Mouse (Mus musculus) limb, embryonic 14.5 days (tissue): Measurements from ENCODE around the gene Car5b. TPM values are rescaled to one million over a fixed set of nuclear protein-coding genes. Genes with fewer than 3 reads are reported as not detected.

Experiments
- ATAC-seq: fragments of 200-750 bp; cut with Nextera tagmentation; 2 replicates; pipeline ENCODE4 v1.8.0; 2017; ENCODE audit warnings: low read depth, moderate number of reproducible peaks, moderate TSS enrichment; ENCODE audit not compliant: low FRiP score
- DNase-seq: peaks from one replicate; pipeline ENCODE4 v3.0.0-alpha.2; 2015; ENCODE audit warnings: low spot score
- H3K27ac ChIP-seq: fragments of 300-500 bp; sonication (generic); replicated peaks from 2 replicates; pipeline ENCODE4 v1.5.1; 2014; ENCODE audit warnings: low read depth, mild to moderate bottlenecking, low read length, moderate library complexity, mixed read lengths
- H3K27me3 ChIP-seq: fragments of 300-500 bp; sonication (generic); 2 replicates; pipeline ENCODE4 v1.6.1; 2014; ENCODE audit warnings: low read length, mixed read lengths; ENCODE audit not compliant: control insufficient read depth, insufficient read depth
- H3K36me3 ChIP-seq: fragments of 300-500 bp; sonication (generic); 2 replicates; pipeline ENCODE4 v1.6.1; 2014; ENCODE audit warnings: mild to moderate bottlenecking, low read length, moderate library complexity, mixed read lengths; ENCODE audit not compliant: control insufficient read depth, insufficient read depth
- H3K4me1 ChIP-seq: fragments of 300-500 bp; sonication (generic); 2 replicates; pipeline ENCODE4 v1.6.1; 2014; ENCODE audit warnings: antibody characterized with exemption, low read length, mixed read lengths; ENCODE audit not compliant: control insufficient read depth, insufficient read depth
- H3K4me2 ChIP-seq: fragments of 300-500 bp; sonication (generic); replicated peaks from 2 replicates; pipeline ENCODE4 v1.6.1; 2014; ENCODE audit warnings: low read depth, mild to moderate bottlenecking, low read length, moderate library complexity; ENCODE audit not compliant: severe bottlenecking
- H3K4me3 ChIP-seq: fragments of 300-500 bp; sonication (generic); replicated peaks from 2 replicates; pipeline ENCODE4 v1.5.1; 2014; ENCODE audit warnings: low read length
- H3K9ac ChIP-seq: fragments of 300-500 bp; sonication (generic); 2 replicates; pipeline ENCODE4 v1.6.1; 2014; ENCODE audit warnings: mild to moderate bottlenecking, low read depth, low read length, moderate library complexity; ENCODE audit not compliant: severe bottlenecking
- H3K9me3 ChIP-seq: fragments of 300-500 bp; sonication (generic); 2 replicates; pipeline ENCODE4 v1.6.1; 2016; ENCODE audit warnings: low read length; ENCODE audit not compliant: control insufficient read depth
- POLR2A ChIP-seq: fragments of 200-500 bp; IDR thresholded peaks from 2 replicates; pipeline ENCODE4 v1.8.0; 2012; ENCODE audit warnings: inconsistent platforms, mild to moderate bottlenecking, moderate library complexity, borderline replicate concordance; ENCODE audit not compliant: insufficient read depth, insufficient read length; ENCODE audit errors: extremely low read depth
- WGBS: fragments of 180-500 bp; shearing (Covaris S2); extraction: QIAGEN DNeasy Blood & Tissue Kit; methylation state at CpG from one replicate; pipeline ENCODE4 v1.1.7; 2014; 5-methylcytosine and 5-hydroxymethylcytosine counted together
- polyA plus RNA-seq, 2 experiments: library from polyadenylated mRNA; depleted of rRNA in 1 of 2; stranded (reverse) in 1 of 2; unstranded in 1 of 2; fragments of >200 nt; fragmentation: Nextera tagmentation in 1 of 2; extraction: Ambion mirVana in 1 of 2; gene quantifications; 2 replicates each; pipeline versions ENCODE4 v1.2.1 to v1.2.3; 2012 to 2014

The Car5b gene
- polyA plus RNA-seq, 2 experiments, result 0.96 to 1.2 TPM

GRCm38 (mm10) chrX:163944381-163944780 is 83.4 kb downstream of the Car5b start:
- Histone ChIP-seq H3K9me3 (no peaks in the 10 kb centered on the region), H3K36me3 (peaks cover 39% of the 10 kb centered on the region), H3K27me3 (no peaks in the 10 kb centered on the region), H3K9ac (no peak overlapping the region), H3K27ac (no peak overlapping the region), H3K4me3 (no peak overlapping the region), H3K4me2 (no peak overlapping the region), H3K4me1 (no peaks in the 10 kb centered on the region)
- ATAC-seq (no peak), DNase-seq (no peak)
- TF ChIP-seq POLR2A, result no peak
- WGBS, result 82% methylated on average over 3 of the region's 3 CpGs

- no peaks in the 10 kb centered on the region for H3K27me3 ChIP-seq
- H3K4me2 ChIP-seq, result no peak overlapping the region
- no peaks in the 10 kb centered on the region for H3K9me3 ChIP-seq
- no peak overlapping the region for H3K9ac ChIP-seq
- no peak for DNase-seq
- peaks cover 30% of the 10 kb centered on the region for H3K36me3 ChIP-seq
- no peak for TF ChIP-seq POLR2A
- H3K4me1 ChIP-seq, result no peaks in the 10 kb centered on the region
- WGBS, result 85% methylated on average over 6 of the region's 6 CpGs
- H3K27ac ChIP-seq, result no peak overlapping the region
- ATAC-seq, result no peak
- H3K4me3 ChIP-seq, result no peak overlapping the region
Measured at GRCm38 (mm10) chrX:163938587-163938986, 89.2 kb downstream of the Car5b start.

GRCm38 (mm10) chrX:163934731-163935130 is 93.1 kb downstream of the Car5b start:
- no peak overlapping the region for H3K4me2 ChIP-seq
- no peaks in the 10 kb centered on the region for H3K9me3 ChIP-seq
- TF ChIP-seq POLR2A, result no peak
- ATAC-seq (no peak), DNase-seq (no peak)
- H3K27me3 ChIP-seq, result no peaks in the 10 kb centered on the region
- no peaks in the 10 kb centered on the region for H3K4me1 ChIP-seq
- no peak overlapping the region for H3K4me3 ChIP-seq
- H3K36me3 ChIP-seq, result peaks cover 19% of the 10 kb centered on the region
- H3K9ac ChIP-seq, result no peak overlapping the region
- H3K27ac ChIP-seq, result no peak overlapping the region
- WGBS, result 87% methylated on average over 8 of the region's 8 CpGs

GRCm38 (mm10) chrX:163929550-163929949 is 98.2 kb downstream of the Car5b start:
- no peaks in the 10 kb centered on the region for H3K9me3 ChIP-seq
- no peak overlapping the region for H3K4me3 ChIP-seq
- no peak for ATAC-seq
- H3K36me3 ChIP-seq, result no peaks in the 10 kb centered on the region
- H3K9ac ChIP-seq, result no peak overlapping the region
- no peak for TF ChIP-seq POLR2A
- no peak for DNase-seq
- no peak overlapping the region for H3K4me2 ChIP-seq
- H3K4me1 ChIP-seq, result no peaks in the 10 kb centered on the region
- no peak overlapping the region for H3K27ac ChIP-seq
- no peaks in the 10 kb centered on the region for H3K27me3 ChIP-seq

Other genes starting within 250 kb of the Car5b start
- gene Ap1s2, start 119.0 kb downstream of the Car5b start, polyA plus RNA-seq (2012; rRNA removed), result 21.9 and 22.7 TPM in 2 replicates
- gene Ap1s2, start 119.0 kb downstream of the Car5b start, polyA plus RNA-seq (2014; fragmentation: Nextera tagmentation; extraction: Ambion mirVana), result 33.3 and 35.4 TPM in 2 replicates
- 25.4 and 41.6 TPM in 2 replicates for gene Zrsr2, start 69.3 kb downstream of the Car5b start, polyA plus RNA-seq (2012; rRNA removed)
- gene Zrsr2, start 69.3 kb downstream of the Car5b start, polyA plus RNA-seq (2014; fragmentation: Nextera tagmentation; extraction: Ambion mirVana), result 44.1 and 48.9 TPM in 2 replicates
- gene Siah1b, start 48.5 kb upstream of the Car5b start, polyA plus RNA-seq (2012; rRNA removed), result 19.8 and 23.3 TPM in 2 replicates
- 20.1 and 24.2 TPM in 2 replicates for gene Siah1b, start 48.5 kb upstream of the Car5b start, polyA plus RNA-seq (2014; fragmentation: Nextera tagmentation; extraction: Ambion mirVana)
- gene Cltrn, start 60.8 kb upstream of the Car5b start, polyA plus RNA-seq (2012; rRNA removed), result 0.05 and 0.10 TPM in 2 replicates
- gene Cltrn, start 60.8 kb upstream of the Car5b start, polyA plus RNA-seq (2014; fragmentation: Nextera tagmentation; extraction: Ambion mirVana), result 0.15 and 0.21 TPM in 2 replicates
- gene Ace2, start 111.3 kb upstream of the Car5b start, polyA plus RNA-seq (2012; rRNA removed), result 1.7 and 2.4 TPM in 2 replicates
- 3.7 and 6.2 TPM in 2 replicates for gene Ace2, start 111.3 kb upstream of the Car5b start, polyA plus RNA-seq (2014; fragmentation: Nextera tagmentation; extraction: Ambion mirVana)
- 0.31 and 0.48 TPM in 2 replicates for gene Bmx, start 230.2 kb upstream of the Car5b start, polyA plus RNA-seq (2012; rRNA removed)
- gene Bmx, start 230.2 kb upstream of the Car5b start, polyA plus RNA-seq (2014; fragmentation: Nextera tagmentation; extraction: Ambion mirVana), result 0.50 and 0.79 TPM in 2 replicates
- 2.6 and 3.1 TPM in 2 replicates for gene Pir, start 241.4 kb upstream of the Car5b start, polyA plus RNA-seq (2012; rRNA removed)
- gene Pir, start 241.4 kb upstream of the Car5b start, polyA plus RNA-seq (2014; fragmentation: Nextera tagmentation; extraction: Ambion mirVana), result 4.7 and 5.9 TPM in 2 replicates